Mouse (Mus musculus): ENCODE measurements at regions not wholly inside any gene's neighbourhood (a gene's known extent, or its start where the extent isn't known, plus 50 kb on each side); places are given as distances from the start of the nearest gene placed in this dataset.

GRCm38 (mm10) chr3:83609095-83609770, 156.9 kb upstream of the Sfrp2 start:
- Histone ChIP-seq H3K4me3 (ENCODE audit: insufficient read depth, low read depth, low read length) (no peak overlapping the region), H3K4me1 (ENCODE audit: control insufficient read depth, insufficient read depth, low read length) (no peaks in the 10 kb centered on the region), H3K27ac (ENCODE audit: insufficient read depth, low read depth, low read length) (no peak overlapping the region)
- 72% methylated on average over 8 of the region's 8 CpGs for WGBS
- no peak for TF ChIP-seq CTCF (IDR thresholded peaks at IDR 0.05; ENCODE audit: insufficient read depth, low read depth, low read length)
- no peak for TF ChIP-seq POLR2A (IDR thresholded peaks at IDR 0.05; ENCODE audit: insufficient read depth, low read depth, low read length)

- no peaks in the 10 kb centered on the region for H3K4me1 ChIP-seq (ENCODE audit: control insufficient read depth, insufficient read depth, low read length)
- no peak overlapping the region for H3K27ac ChIP-seq (ENCODE audit: insufficient read depth, low read depth, low read length)
- TF ChIP-seq POLR2A (IDR thresholded peaks at IDR 0.05; ENCODE audit: insufficient read depth, low read depth, low read length) (no peak), CTCF (IDR thresholded peaks at IDR 0.05; ENCODE audit: insufficient read depth, low read depth, low read length) (no peak)
- WGBS, result 63% methylated on average over 4 of the region's 4 CpGs
- no peak overlapping the region for H3K4me3 ChIP-seq (ENCODE audit: insufficient read depth, low read depth, low read length)
These were observed 145.7 kb upstream of the Sfrp2 start for GRCm38 (mm10) chr3:83620435-83620834.

- 93% methylated on average over 9 of the region's 9 CpGs for WGBS
- Histone ChIP-seq H3K27ac (ENCODE audit: insufficient read depth, low read depth, low read length) (no peak overlapping the region), H3K4me1 (ENCODE audit: control insufficient read depth, insufficient read depth, low read length) (no peaks in the 10 kb centered on the region), H3K4me3 (ENCODE audit: insufficient read depth, low read depth, low read length) (no peak overlapping the region)
- no peak for TF ChIP-seq POLR2A (IDR thresholded peaks at IDR 0.05; ENCODE audit: insufficient read depth, low read depth, low read length)
- no peak for TF ChIP-seq CTCF (IDR thresholded peaks at IDR 0.05; ENCODE audit: insufficient read depth, low read depth, low read length)
These were observed 133.1 kb upstream of the Sfrp2 start for GRCm38 (mm10) chr3:83633032-83633431.

- no peaks in the 10 kb centered on the region for H3K4me1 ChIP-seq (ENCODE audit: control insufficient read depth, insufficient read depth, low read length)
- no peak overlapping the region for H3K27ac ChIP-seq (ENCODE audit: insufficient read depth, low read depth, low read length)
- TF ChIP-seq POLR2A (IDR thresholded peaks at IDR 0.05; ENCODE audit: insufficient read depth, low read depth, low read length) (no peak), CTCF (IDR thresholded peaks at IDR 0.05; ENCODE audit: insufficient read depth, low read depth, low read length) (no peak)
- H3K4me3 ChIP-seq (ENCODE audit: insufficient read depth, low read depth, low read length), result no peak overlapping the region
- 53% methylated on average over 4 of the region's 4 CpGs for WGBS
These were observed 125.7 kb upstream of the Sfrp2 start for GRCm38 (mm10) chr3:83640433-83640832.

- WGBS, result 52% methylated on average over 1 of the region's 1 CpGs
- TF ChIP-seq CTCF (IDR thresholded peaks at IDR 0.05; ENCODE audit: insufficient read depth, low read depth, low read length) (no peak), POLR2A (IDR thresholded peaks at IDR 0.05; ENCODE audit: insufficient read depth, low read depth, low read length) (no peak)
- H3K27ac ChIP-seq (ENCODE audit: insufficient read depth, low read depth, low read length), result no peak overlapping the region
- no peaks in the 10 kb centered on the region for H3K4me1 ChIP-seq (ENCODE audit: control insufficient read depth, insufficient read depth, low read length)
- H3K4me3 ChIP-seq (ENCODE audit: insufficient read depth, low read depth, low read length), result no peak overlapping the region
These were observed 102.4 kb upstream of the Sfrp2 start for GRCm38 (mm10) chr3:83663716-83664115.

- 87% methylated on average over 5 of the region's 5 CpGs for WGBS
- no peak for TF ChIP-seq POLR2A (IDR thresholded peaks at IDR 0.05; ENCODE audit: insufficient read depth, low read depth, low read length)
- no peak for TF ChIP-seq CTCF (IDR thresholded peaks at IDR 0.05; ENCODE audit: insufficient read depth, low read depth, low read length)
These were observed 90.0 kb upstream of the Sfrp2 start for GRCm38 (mm10) chr3:83676147-83676546.

GRCm38 (mm10) chr3:83686611-83687010, 79.5 kb upstream of the Sfrp2 start:
- TF ChIP-seq POLR2A (IDR thresholded peaks at IDR 0.05; ENCODE audit: insufficient read depth, low read depth, low read length) (no peak), CTCF (IDR thresholded peaks at IDR 0.05; ENCODE audit: insufficient read depth, low read depth, low read length) (no peak)
- Histone ChIP-seq H3K27ac (ENCODE audit: insufficient read depth, low read depth, low read length) (no peak overlapping the region), H3K4me1 (ENCODE audit: control insufficient read depth, insufficient read depth, low read length) (no peaks in the 10 kb centered on the region), H3K4me3 (ENCODE audit: insufficient read depth, low read depth, low read length) (no peak overlapping the region)
- WGBS, result 95% methylated on average over 15 of the region's 15 CpGs

More at GRCm38 (mm10) chr3:83676147-83676546, 90.0 kb upstream of the Sfrp2 start:
- Histone ChIP-seq H3K4me3 (ENCODE audit: insufficient read depth, low read depth, low read length) (no peak overlapping the region), H3K27ac (ENCODE audit: insufficient read depth, low read depth, low read length) (no peak overlapping the region), H3K4me1 (ENCODE audit: control insufficient read depth, insufficient read depth, low read length) (no peaks in the 10 kb centered on the region)

- TF ChIP-seq POLR2A (IDR thresholded peaks at IDR 0.05; ENCODE audit: insufficient read depth, low read depth, low read length), result no peak
- no peak for TF ChIP-seq CTCF (IDR thresholded peaks at IDR 0.05; ENCODE audit: insufficient read depth, low read depth, low read length)
- no peak overlapping the region for H3K4me3 ChIP-seq (ENCODE audit: insufficient read depth, low read depth, low read length)
- WGBS, result 81% methylated on average over 4 of the region's 4 CpGs
- no peak overlapping the region for H3K27ac ChIP-seq (ENCODE audit: insufficient read depth, low read depth, low read length)
- no peaks in the 10 kb centered on the region for H3K4me1 ChIP-seq (ENCODE audit: control insufficient read depth, insufficient read depth, low read length)
These were observed 78.6 kb upstream of the Sfrp2 start for GRCm38 (mm10) chr3:83687503-83687902.

- H3K27ac ChIP-seq (ENCODE audit: insufficient read depth, low read depth, low read length), result no peak overlapping the region
- TF ChIP-seq CTCF (IDR thresholded peaks at IDR 0.05; ENCODE audit: insufficient read depth, low read depth, low read length) (no peak), POLR2A (IDR thresholded peaks at IDR 0.05; ENCODE audit: insufficient read depth, low read depth, low read length) (no peak)
- H3K4me1 ChIP-seq (ENCODE audit: control insufficient read depth, insufficient read depth, low read length), result no peaks in the 10 kb centered on the region
- no peak overlapping the region for H3K4me3 ChIP-seq (ENCODE audit: insufficient read depth, low read depth, low read length)
- 61% methylated on average over 12 of the region's 12 CpGs for WGBS
These were observed 76.8 kb upstream of the Sfrp2 start for GRCm38 (mm10) chr3:83689068-83689976.

Measured in olfactory bulb, adult 2 months (tissue).